In genomic region chr7:24902264-24902629, GRCm38 (mm10) we compare ENCODE assay signal across 8 mouse cellular contexts. TPM values are rescaled to one million over a fixed set of nuclear protein-coding genes. Genes with fewer than 3 reads are reported as not detected.
DNase-seq lines count a peak whose midpoint lies in the region; ATAC-seq and TF ChIP-seq lines count a peak whose summit lies in the region.

No protein-coding gene starts in this region.

- no peak for ATAC-seq in limb, embryonic 15.5 days (ENCODE audit: insufficient number of reproducible peaks, low FRiP score, low TSS enrichment, low read depth)
- no peak for ATAC-seq in stomach, postnatal 0 days (ENCODE audit: low FRiP score, low TSS enrichment)

- no peaks in the 10 kb centered on the region for H3K9me3 ChIP-seq in limb, embryonic 15.5 days
- H3K9me3 ChIP-seq in stomach, postnatal 0 days (ENCODE audit: control insufficient read depth, low read length): no peaks in the 10 kb centered on the region

- TF ChIP-seq EP300 in stomach, postnatal 0 days (optimal IDR thresholded peaks at IDR 0.05): no peak

- WGBS in limb, embryonic 15.5 days: 46% methylated on average over 2 of the region's 2 CpGs
- WGBS in stomach, postnatal 0 days: 49% methylated on average over 2 of the region's 2 CpGs

- peaks cover 42% of the 10 kb centered on the region for H3K4me1 ChIP-seq in limb, embryonic 15.5 days
- H3K4me1 ChIP-seq in stomach, postnatal 0 days (replicated peaks; ENCODE audit: control insufficient read depth, insufficient read depth): no peaks in the 10 kb centered on the region; the same call in 1 of the 2 replicates

- H3K36me3 ChIP-seq in limb, embryonic 15.5 days: no peaks in the 10 kb centered on the region
- no peaks in the 10 kb centered on the region for H3K36me3 ChIP-seq in stomach, postnatal 0 days (ENCODE audit: control insufficient read depth, insufficient read depth, low read length)

- peak overlapping the region; percentile 91 for H3K27ac ChIP-seq in limb, embryonic 15.5 days
- H3K27ac ChIP-seq in stomach, postnatal 0 days (replicated peaks): peak overlapping the region; percentile 93

- peak overlapping the region; percentile 80 for H3K4me3 ChIP-seq in limb, embryonic 15.5 days
- H3K4me3 ChIP-seq in stomach, postnatal 0 days (ENCODE audit: low read depth, low read length): peak overlapping the region; percentile 73

- no peak for TF ChIP-seq CTCF in stomach, postnatal 0 days (IDR thresholded peaks at IDR 0.05; ENCODE audit: low read depth)

- H3K9ac ChIP-seq in limb, embryonic 15.5 days: peak overlapping the region; percentile 79
- H3K9ac ChIP-seq in stomach, postnatal 0 days (ENCODE audit: low read length): peak overlapping the region; percentile 83

- peak; percentile 61 for DNase-seq in cerebellum, adult 9-10 months
- no peak for DNase-seq in cerebellum, adult 11 months
- DNase-seq in spleen, adult 12 weeks (ENCODE audit: low spot score): peak; percentile 13
- DNase-seq in spleen, adult 18-20 months: no peak
- DNase-seq in stomach, postnatal 0 days (ENCODE audit: low spot score): no peak
- no peak for DNase-seq in thymus, postnatal 4 days
- no peak for DNase-seq in right cerebral cortex, adult 18-20 months

- no peaks in the 10 kb centered on the region for H3K27me3 ChIP-seq in limb, embryonic 15.5 days
- no peaks in the 10 kb centered on the region for H3K27me3 ChIP-seq in stomach, postnatal 0 days (ENCODE audit: control insufficient read depth, insufficient read depth, low read length)

- H3K4me2 ChIP-seq in limb, embryonic 15.5 days: peak overlapping the region; percentile 67
- peak overlapping the region; percentile 90 for H3K4me2 ChIP-seq in stomach, postnatal 0 days (replicated peaks; ENCODE audit: low read depth)

RNA-seq across cellular contexts. Expression of gene Arhgef1, which starts 0.5 kb away (rescaled TPM):
- polyA plus RNA-seq in limb, embryonic 15.5 days (2015; fragmentation: Nextera tagmentation; extraction: Ambion mirVana): 110 and 122 TPM in 2 replicates
- 45.2 and 49.9 TPM in 2 replicates for polyA plus RNA-seq in stomach, postnatal 0 days (2015; fragmentation: Nextera tagmentation; extraction: Ambion mirVana)

RNA-seq across cellular contexts. Expression of gene Cd79a, which starts 5.1 kb away (rescaled TPM):
- polyA plus RNA-seq in limb, embryonic 15.5 days (2015; fragmentation: Nextera tagmentation; extraction: Ambion mirVana): 0.72 and 0.78 TPM in 2 replicates
- polyA plus RNA-seq in stomach, postnatal 0 days (2015; fragmentation: Nextera tagmentation; extraction: Ambion mirVana): 0.25 and 0.44 TPM in 2 replicates

RNA-seq across cellular contexts. Expression of gene Rps19, which starts 18.1 kb away (rescaled TPM):
- 2,364 and 2,933 TPM in 2 replicates for polyA plus RNA-seq in limb, embryonic 15.5 days (2015; fragmentation: Nextera tagmentation; extraction: Ambion mirVana)
- polyA plus RNA-seq in stomach, postnatal 0 days (2015; fragmentation: Nextera tagmentation; extraction: Ambion mirVana): 2,060 and 2,085 TPM in 2 replicates

RNA-seq across cellular contexts. Expression of gene Dmrtc2, which starts 32.4 kb away (rescaled TPM):
- polyA plus RNA-seq in limb, embryonic 15.5 days (2015; fragmentation: Nextera tagmentation; extraction: Ambion mirVana): not detected in 2 replicates
- polyA plus RNA-seq in stomach, postnatal 0 days (2015; fragmentation: Nextera tagmentation; extraction: Ambion mirVana): not detected in 2 replicates

RNA-seq across cellular contexts. Expression of gene Lypd4, which starts 32.5 kb away (rescaled TPM):
- not detected in 2 replicates for polyA plus RNA-seq in limb, embryonic 15.5 days (2015; fragmentation: Nextera tagmentation; extraction: Ambion mirVana)
- not detected in 2 replicates for polyA plus RNA-seq in stomach, postnatal 0 days (2015; fragmentation: Nextera tagmentation; extraction: Ambion mirVana)

Comparison
In these comparisons a context has a peak if more than half of its experiments do, and no peak if none do; other contexts are left out.
1. DNase-seq: peak in cerebellum, adult 9-10 months (single experiment) and spleen, adult 12 weeks (single experiment); none in cerebellum, adult 11 months (single experiment), spleen, adult 18-20 months (0 of 2), stomach, postnatal 0 days (single experiment), thymus, postnatal 4 days (single experiment) and right cerebral cortex, adult 18-20 months (single experiment).